Mouse (Mus musculus) midbrain, postnatal 0 days (tissue): ENCODE data around the gene Fdx1l. TPM values are rescaled to one million over a fixed set of nuclear protein-coding genes. Genes with fewer than 3 reads are reported as not detected.
A peak's percentile ranks its signal among the peaks of the same experiment; 100 is the strongest.

ENCODE experiments used
- ATAC-seq: fragments of 200-750 bp; cut with Nextera tagmentation; 2 replicates; pipeline ENCODE4 v1.8.0; 2017; ENCODE audit warnings: moderate number of reproducible peaks, mild to moderate bottlenecking, moderate TSS enrichment, moderate library complexity; ENCODE audit not compliant: low FRiP score
- DNase-seq: peaks from one replicate; pipeline ENCODE4 v3.0.0-alpha.2; 2015; ENCODE audit warnings: low spot score
- H3K27ac ChIP-seq: fragments of 300-500 bp; sonication (generic); 2 replicates; pipeline ENCODE4 v1.5.1; 2014; ENCODE audit warnings: low read depth, mild to moderate bottlenecking, low read length, mixed read lengths
- H3K27me3 ChIP-seq: fragments of 300-500 bp; sonication (generic); 2 replicates; pipeline ENCODE4 v1.6.1; 2014; ENCODE audit warnings: low read length, control low read depth, mixed read lengths; ENCODE audit not compliant: insufficient read depth
- H3K36me3 ChIP-seq: fragments of 300-500 bp; sonication (generic); 2 replicates; pipeline ENCODE4 v1.6.1; 2014; ENCODE audit warnings: low read length, control low read depth, mixed read lengths; ENCODE audit not compliant: insufficient read depth
- H3K4me1 ChIP-seq: fragments of 300-500 bp; sonication (generic); 2 replicates; pipeline ENCODE4 v1.6.1; 2014; ENCODE audit warnings: mild to moderate bottlenecking, control low read depth, antibody characterized with exemption, low read length, mixed read lengths; ENCODE audit not compliant: insufficient read depth
- H3K4me2 ChIP-seq: fragments of 300-500 bp; sonication (generic); 2 replicates; pipeline ENCODE4 v1.6.1; 2014; ENCODE audit warnings: low read depth, mild to moderate bottlenecking, low read length, mixed read lengths; ENCODE audit not compliant: poor library complexity, severe bottlenecking
- H3K4me3 ChIP-seq: fragments of 300-500 bp; sonication (generic); 2 replicates; pipeline ENCODE4 v1.5.1; 2014; ENCODE audit warnings: low read depth, mild to moderate bottlenecking, low read length, moderate library complexity
- H3K9ac ChIP-seq: fragments of 300-500 bp; sonication (generic); replicated peaks from 2 replicates; pipeline ENCODE4 v1.6.1; 2014; ENCODE audit warnings: mild to moderate bottlenecking, low read length, moderate library complexity, mixed read lengths; ENCODE audit not compliant: poor library complexity, severe bottlenecking
- H3K9me3 ChIP-seq: fragments of 300-500 bp; sonication (generic); 2 replicates; pipeline ENCODE4 v1.6.1; 2016; ENCODE audit warnings: low read length, control low read depth
- CTCF ChIP-seq: IDR thresholded peaks from 2 replicates; pipeline ENCODE4 v1.5.1; 2016; ENCODE audit warnings: antibody characterized with exemption, mild to moderate bottlenecking
- WGBS: fragments of 180-500 bp; shearing (Covaris S2); extraction: QIAGEN DNeasy Blood & Tissue Kit; methylation state at CpG from one replicate; pipeline ENCODE4 v1.1.7; 2014; 5-methylcytosine and 5-hydroxymethylcytosine counted together
- polyA plus RNA-seq: library from polyadenylated mRNA; unstranded; fragments of >200 nt; fragmentation: Nextera tagmentation; extraction: Ambion mirVana; gene quantifications from 2 replicates; pipeline ENCODE4 v1.2.1, GENCODE M21; 2015
- total RNA-seq: library from RNA; depleted of rRNA; stranded (reverse); fragments of >200 nt; gene quantifications from 2 replicates; pipeline ENCODE4 v1.2.3, GENCODE M21; 2014

Gene Fdx1l
- total and polyA plus RNA-seq, 2 experiments from 2014 or later = 81.3 to 86.5 TPM

GRCm38 (mm10) chr9:21032491-21032890 is 40.9 kb downstream of the Fdx1l start:
- no peak for ATAC-seq
- H3K4me2 ChIP-seq = peak overlapping the region; percentile 98
- DNase-seq = no peak
- H3K27ac ChIP-seq = no peak overlapping the region
- peak overlapping the region; percentile 58 for H3K4me3 ChIP-seq
- H3K27me3 ChIP-seq = peaks cover 75% of the 10 kb centered on the region
- peaks cover 36% of the 10 kb centered on the region; the same call in 1 of the 2 replicates for H3K4me1 ChIP-seq
- no peaks in the 10 kb centered on the region for H3K36me3 ChIP-seq
- no peak for TF ChIP-seq CTCF
- H3K9me3 ChIP-seq = no peaks in the 10 kb centered on the region
- 3% methylated on average over 7 of the region's 7 CpGs for WGBS
- H3K9ac ChIP-seq = peak overlapping the region; percentile 70

- Histone ChIP-seq H3K27ac (peak within 1 kb of the TSS; percentile 52), H3K9me3 (no peaks in the 10 kb centered on the region), H3K36me3 (no peaks in the 10 kb centered on the region), H3K4me2 (peak within 1 kb of the TSS; percentile 98), H3K4me1 (peaks cover 32% of the 10 kb centered on the region; the same call in 1 of the 2 replicates), H3K9ac (peak within 1 kb of the TSS; percentile 70), H3K27me3 (peaks cover 71% of the 10 kb centered on the region), H3K4me3 (peak within 1 kb of the TSS; percentile 58)
- DNase-seq (peak; percentile 59), ATAC-seq (peak; percentile 17; the same call in 1 of the 2 replicates)
- 2% methylated on average over 33 of the region's 35 CpGs for WGBS
- no peak; the same call in 1 of the 2 replicates for TF ChIP-seq CTCF
Measured at GRCm38 (mm10) chr9:21031896-21032351, 41.5 kb downstream of the Fdx1l start, which contains the start of gene Icam5. Icam5 (plus strand) TSS chr9:21032073.

DNA sequence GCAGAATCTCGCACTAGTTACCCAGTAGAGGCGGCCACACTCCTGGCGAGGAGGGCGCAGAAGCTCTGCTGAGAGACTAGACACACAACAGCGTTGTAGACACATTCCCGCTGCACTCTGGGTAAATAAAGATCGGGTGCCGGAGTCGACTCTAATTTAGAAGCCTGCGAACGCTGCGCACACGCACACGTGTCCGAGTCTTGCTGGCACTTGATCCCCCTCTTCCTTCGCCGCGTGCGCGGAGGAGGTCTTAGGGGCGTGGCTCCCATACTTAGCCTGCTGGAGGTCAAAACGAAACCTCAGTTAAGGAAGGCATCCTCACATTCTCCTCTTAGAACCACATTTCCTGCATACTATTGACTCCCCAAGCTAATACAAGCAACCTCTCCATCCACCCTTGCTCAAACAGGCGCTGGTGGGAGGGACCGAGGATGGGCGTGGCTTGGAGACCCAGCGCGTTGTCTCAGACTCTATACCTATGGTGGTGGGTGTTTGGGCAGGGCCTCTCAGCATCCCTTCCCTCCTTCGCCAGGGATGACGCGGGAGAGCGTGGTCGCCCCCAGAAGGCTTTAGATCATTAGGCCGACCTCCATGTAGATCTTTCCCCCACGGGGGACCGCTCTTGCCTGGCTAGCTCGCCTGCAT is 42.0 kb downstream of the Fdx1l start:
- H3K27me3 ChIP-seq = peaks cover 66% of the 10 kb centered on the region
- TF ChIP-seq CTCF = no peak; the same call in 1 of the 2 replicates
- no peaks in the 10 kb centered on the region for H3K9me3 ChIP-seq
- WGBS = under 1% methylated on average over 36 of the region's 36 CpGs
- no peaks in the 10 kb centered on the region for H3K36me3 ChIP-seq
- DNase-seq = peak; percentile 70
- peaks cover 26% of the 10 kb centered on the region; the same call in 1 of the 2 replicates for H3K4me1 ChIP-seq
- H3K27ac ChIP-seq = peak overlapping the region; percentile 52
- peak overlapping the region; percentile 58 for H3K4me3 ChIP-seq
- H3K9ac ChIP-seq = peak overlapping the region; percentile 70
- ATAC-seq = peak; percentile 60
- H3K4me2 ChIP-seq = peak overlapping the region; percentile 98

- Histone ChIP-seq H3K4me3 (peak overlapping the region; percentile 58), H3K4me2 (peak overlapping the region; percentile 98), H3K4me1 (peaks cover 24% of the 10 kb centered on the region; the same call in 1 of the 2 replicates), H3K36me3 (no peaks in the 10 kb centered on the region), H3K27me3 (peaks cover 61% of the 10 kb centered on the region), H3K9me3 (no peaks in the 10 kb centered on the region), H3K27ac (peak overlapping the region; percentile 52), H3K9ac (no peak overlapping the region)
- ATAC-seq (peak; percentile 69), DNase-seq (peak; percentile 92)
- WGBS = under 1% methylated on average over 13 of the region's 13 CpGs
- peak; percentile 73 for TF ChIP-seq CTCF
Measured at GRCm38 (mm10) chr9:21030781-21031250, 42.6 kb downstream of the Fdx1l start.

DNA sequence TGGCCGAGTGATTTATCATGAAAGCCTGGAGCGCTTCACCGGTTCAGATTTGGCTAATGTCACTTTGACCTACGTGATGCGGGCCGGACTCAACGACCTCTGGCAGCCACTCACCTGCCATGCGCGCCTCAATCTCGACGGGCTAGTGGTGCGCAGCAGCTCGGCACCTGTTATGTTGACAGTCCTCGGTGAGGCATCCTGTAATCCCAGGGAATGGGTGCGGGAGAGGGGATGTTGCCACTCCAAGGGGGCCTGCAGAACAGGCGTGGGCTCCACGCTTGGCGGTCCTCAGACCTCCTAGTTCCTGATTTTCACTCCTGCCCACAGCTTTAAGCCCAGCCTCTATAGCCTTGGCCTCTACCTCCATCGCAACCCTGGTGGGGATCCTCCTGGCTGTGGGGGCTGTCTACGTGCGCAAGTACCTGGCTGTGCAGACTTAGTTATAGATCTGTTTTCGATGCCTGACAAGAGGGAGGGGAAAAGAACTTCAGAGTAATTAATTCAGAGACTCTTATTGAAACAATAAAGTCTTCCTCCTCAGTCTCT is 43.3 kb downstream of the Fdx1l start:
- H3K4me1 ChIP-seq = peaks cover 20% of the 10 kb centered on the region; the same call in 1 of the 2 replicates
- TF ChIP-seq CTCF = no peak
- no peak overlapping the region for H3K4me3 ChIP-seq
- no peak overlapping the region for H3K9ac ChIP-seq
- H3K4me2 ChIP-seq = peak overlapping the region; percentile 98; the same call in 1 of the 2 replicates
- peaks cover 54% of the 10 kb centered on the region for H3K27me3 ChIP-seq
- 22% methylated on average over 22 of the region's 22 CpGs for WGBS
- H3K9me3 ChIP-seq = no peaks in the 10 kb centered on the region
- H3K36me3 ChIP-seq = no peaks in the 10 kb centered on the region
- no peak for DNase-seq
- no peak overlapping the region for H3K27ac ChIP-seq
- ATAC-seq = no peak
